Mouse (Mus musculus): ENCODE data around the gene Cxcl12. TPM values are rescaled to one million over a fixed set of nuclear protein-coding genes. Genes with fewer than 3 reads are reported as not detected.

Cxcl12 gene
- polyA plus RNA-seq, 1 experiment from 2014 or later, result 66.6 TPM

DNA sequence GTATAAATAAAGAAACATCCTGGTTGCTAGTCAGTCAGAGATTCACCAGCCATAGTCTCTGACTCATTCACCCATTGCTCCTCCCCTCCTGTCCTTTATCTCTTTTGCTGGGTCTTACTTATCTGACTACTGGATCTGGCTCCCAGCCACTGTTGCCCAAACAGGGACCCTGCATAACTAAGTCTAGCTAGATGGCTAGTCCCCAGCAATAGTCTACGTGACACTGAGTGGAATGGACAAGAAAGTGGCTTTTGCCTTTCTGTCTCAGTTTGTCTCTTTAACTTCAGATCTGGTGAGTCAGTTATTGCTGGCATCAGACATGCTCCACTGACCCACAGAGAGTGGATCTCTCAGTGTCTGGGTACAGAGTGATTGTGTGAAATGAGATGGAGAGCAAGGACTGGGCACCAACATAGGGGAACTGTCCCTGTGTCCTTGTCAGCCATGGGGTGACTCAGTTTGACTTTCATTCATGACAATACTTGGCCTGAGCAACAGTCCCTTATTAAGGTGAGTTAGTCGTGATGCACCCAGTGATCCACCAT lies 34.6 kb downstream of the Cxcl12 start:
- no peak overlapping the region for H3K4me2 ChIP-seq
- H3K9ac ChIP-seq (ENCODE audit: low read depth, low read length), result no peak overlapping the region
- WGBS, result 64% methylated on average over 2 of the region's 2 CpGs

DNA sequence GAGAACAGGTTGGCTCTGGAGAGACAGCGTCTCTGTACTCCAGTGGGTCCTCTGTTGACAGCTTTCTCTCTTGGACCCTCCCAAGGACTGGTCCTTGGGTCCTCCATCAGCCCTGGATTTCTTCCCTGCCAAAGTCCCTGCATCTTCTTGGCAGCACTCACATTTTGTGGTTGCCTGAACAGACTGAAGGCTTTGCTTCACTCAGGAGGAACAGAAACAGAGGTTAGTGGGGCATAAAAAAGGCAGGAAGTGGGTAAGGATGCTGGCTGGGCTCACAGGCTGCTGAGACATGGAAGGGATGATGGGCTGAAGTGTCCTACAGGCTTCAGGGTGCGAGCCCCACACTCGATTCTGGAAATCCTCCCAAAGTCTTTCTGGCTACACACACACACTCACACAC lies 35.8 kb downstream of the Cxcl12 start:
- Histone ChIP-seq H3K9ac (ENCODE audit: low read depth, low read length) (no peak overlapping the region), H3K36me3 (ENCODE audit: control insufficient read depth, insufficient read depth, low read length) (no peaks in the 10 kb centered on the region), H3K4me1 (replicated peaks; ENCODE audit: control insufficient read depth, insufficient read depth, low read length) (no peaks in the 10 kb centered on the region), H3K27me3 (replicated peaks; ENCODE audit: control insufficient read depth, insufficient read depth, low read length) (no peaks in the 10 kb centered on the region), H3K27ac (ENCODE audit: low read depth, low read length) (no peak overlapping the region), H3K4me3 (ENCODE audit: low read depth, low read length) (no peak overlapping the region), H3K9me3 (ENCODE audit: control insufficient read depth, low read length) (no peaks in the 10 kb centered on the region), H3K4me2 (no peak overlapping the region)
- ATAC-seq (replicated peaks; ENCODE audit: low FRiP score), result no peak
- WGBS, result 81% methylated on average over 3 of the region's 3 CpGs
- no peak for DNase-seq (ENCODE audit: low spot score)

More for the DNA sequence above, 34.6 kb downstream of the Cxcl12 start:
- ATAC-seq (replicated peaks; ENCODE audit: low FRiP score) (no peak), DNase-seq (ENCODE audit: low spot score) (no peak)
- Histone ChIP-seq H3K36me3 (ENCODE audit: control insufficient read depth, insufficient read depth, low read length) (no peaks in the 10 kb centered on the region), H3K27me3 (replicated peaks; ENCODE audit: control insufficient read depth, insufficient read depth, low read length) (no peaks in the 10 kb centered on the region), H3K27ac (ENCODE audit: low read depth, low read length) (no peak overlapping the region), H3K4me1 (replicated peaks; ENCODE audit: control insufficient read depth, insufficient read depth, low read length) (no peaks in the 10 kb centered on the region), H3K9me3 (ENCODE audit: control insufficient read depth, low read length) (no peaks in the 10 kb centered on the region), H3K4me3 (ENCODE audit: low read depth, low read length) (no peak overlapping the region)

DNA sequence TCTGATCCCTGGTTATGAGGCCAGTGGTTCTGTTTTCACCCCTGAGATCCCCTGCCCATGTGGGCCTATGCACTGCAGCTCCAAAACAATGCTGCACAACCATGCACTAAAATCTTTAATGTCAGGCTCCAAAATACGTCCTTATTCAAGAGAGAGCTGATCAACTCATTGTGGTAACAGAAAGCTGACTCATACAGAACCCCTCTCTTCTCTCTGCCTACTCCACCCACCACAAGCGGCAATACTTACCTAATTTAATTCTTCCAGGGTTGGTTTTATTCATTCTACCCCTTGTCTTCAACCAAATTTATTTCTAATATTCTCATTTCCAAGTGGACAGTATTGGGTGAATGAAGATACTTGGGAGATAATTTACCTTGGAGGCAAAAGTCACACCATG lies 38.5 kb downstream of the Cxcl12 start:
- no peak for DNase-seq (ENCODE audit: low spot score)
- 61% methylated on average over 2 of the region's 2 CpGs for WGBS
- H3K9me3 ChIP-seq (ENCODE audit: control insufficient read depth, low read length), result no peaks in the 10 kb centered on the region
- no peaks in the 10 kb centered on the region for H3K27me3 ChIP-seq (replicated peaks; ENCODE audit: control insufficient read depth, insufficient read depth, low read length)
- ATAC-seq (replicated peaks; ENCODE audit: low FRiP score), result no peak
- H3K9ac ChIP-seq (ENCODE audit: low read depth, low read length), result no peak overlapping the region
- no peak overlapping the region for H3K4me3 ChIP-seq (ENCODE audit: low read depth, low read length)
- H3K4me2 ChIP-seq, result no peak overlapping the region
- H3K4me1 ChIP-seq (replicated peaks; ENCODE audit: control insufficient read depth, insufficient read depth, low read length), result no peaks in the 10 kb centered on the region
- H3K27ac ChIP-seq (ENCODE audit: low read depth, low read length), result no peak overlapping the region
- H3K36me3 ChIP-seq (ENCODE audit: control insufficient read depth, insufficient read depth, low read length), result no peaks in the 10 kb centered on the region

DNA sequence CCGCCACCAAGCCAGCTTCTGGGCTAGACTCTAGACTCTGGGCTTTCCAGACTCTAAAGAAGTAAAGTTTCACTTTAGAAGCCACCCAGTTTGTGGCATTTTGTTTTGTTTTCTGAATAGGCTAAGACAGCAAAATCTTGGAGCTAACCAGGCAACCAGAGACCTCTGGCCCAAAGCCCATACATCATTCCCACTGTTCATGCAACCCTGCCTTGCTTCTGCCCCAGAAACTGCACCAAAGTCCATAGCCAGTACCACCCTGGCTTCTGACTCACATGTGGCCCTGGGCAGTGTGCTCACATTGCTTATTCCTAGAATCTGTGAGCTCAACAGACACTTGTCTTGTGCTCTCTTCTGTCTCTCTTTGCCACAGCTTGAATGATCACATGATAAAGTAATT lies 39.0 kb downstream of the Cxcl12 start:
- ATAC-seq (replicated peaks; ENCODE audit: low FRiP score) (no peak), DNase-seq (ENCODE audit: low spot score) (no peak)
- no peaks in the 10 kb centered on the region for H3K4me1 ChIP-seq (replicated peaks; ENCODE audit: control insufficient read depth, insufficient read depth, low read length)
- no peak overlapping the region for H3K9ac ChIP-seq (ENCODE audit: low read depth, low read length)
- H3K27me3 ChIP-seq (replicated peaks; ENCODE audit: control insufficient read depth, insufficient read depth, low read length), result no peaks in the 10 kb centered on the region
- H3K9me3 ChIP-seq (ENCODE audit: control insufficient read depth, low read length), result no peaks in the 10 kb centered on the region
- no peak overlapping the region for H3K4me2 ChIP-seq
- WGBS, result 88% methylated on average over 1 of the region's 1 CpGs
- no peak overlapping the region for H3K27ac ChIP-seq (ENCODE audit: low read depth, low read length)
- no peak overlapping the region for H3K4me3 ChIP-seq (ENCODE audit: low read depth, low read length)
- no peaks in the 10 kb centered on the region for H3K36me3 ChIP-seq (ENCODE audit: control insufficient read depth, insufficient read depth, low read length)

DNA sequence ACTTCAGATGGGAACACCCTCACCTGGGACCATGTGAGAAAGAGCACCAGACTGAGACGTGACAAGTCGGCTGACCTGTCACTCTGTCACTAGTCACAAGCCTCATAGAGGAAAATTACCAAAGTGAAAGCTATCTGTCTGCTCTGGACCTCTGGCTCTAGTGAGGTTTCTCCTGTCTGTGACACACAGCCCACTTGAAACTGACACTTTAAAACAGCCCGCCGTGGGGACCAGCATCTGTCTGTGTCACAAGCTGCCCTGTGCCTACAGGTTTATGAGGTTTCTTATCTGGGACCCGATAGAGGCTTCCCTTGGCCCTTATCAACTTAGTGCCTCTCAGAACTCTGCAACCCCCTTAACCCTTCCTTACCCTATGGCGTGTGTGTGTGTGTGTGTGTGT lies 41.8 kb downstream of the Cxcl12 start:
- DNase-seq (ENCODE audit: low spot score) (no peak), ATAC-seq (replicated peaks; ENCODE audit: low FRiP score) (no peak)
- 23% methylated on average over 6 of the region's 6 CpGs for WGBS

GRCm38 (mm10) chr6:117210536-117210935 lies 42.2 kb downstream of the Cxcl12 start:
- no peak for ATAC-seq (replicated peaks; ENCODE audit: low FRiP score)
- Histone ChIP-seq H3K4me2 (no peak overlapping the region), H3K4me3 (ENCODE audit: low read depth, low read length) (no peak overlapping the region), H3K27ac (ENCODE audit: low read depth, low read length) (no peak overlapping the region), H3K36me3 (ENCODE audit: control insufficient read depth, insufficient read depth, low read length) (no peaks in the 10 kb centered on the region), H3K9ac (ENCODE audit: low read depth, low read length) (no peak overlapping the region), H3K9me3 (ENCODE audit: control insufficient read depth, low read length) (no peaks in the 10 kb centered on the region), H3K4me1 (replicated peaks; ENCODE audit: control insufficient read depth, insufficient read depth, low read length) (no peaks in the 10 kb centered on the region), H3K27me3 (replicated peaks; ENCODE audit: control insufficient read depth, insufficient read depth, low read length) (no peaks in the 10 kb centered on the region)
- no peak for DNase-seq (ENCODE audit: low spot score)
- 54% methylated on average over 6 of the region's 6 CpGs for WGBS

More for the DNA sequence above, 41.8 kb downstream of the Cxcl12 start:
- no peak overlapping the region for H3K9ac ChIP-seq (ENCODE audit: low read depth, low read length)
- H3K4me3 ChIP-seq (ENCODE audit: low read depth, low read length), result no peak overlapping the region
- H3K36me3 ChIP-seq (ENCODE audit: control insufficient read depth, insufficient read depth, low read length), result no peaks in the 10 kb centered on the region
- H3K9me3 ChIP-seq (ENCODE audit: control insufficient read depth, low read length), result no peaks in the 10 kb centered on the region
- no peaks in the 10 kb centered on the region for H3K27me3 ChIP-seq (replicated peaks; ENCODE audit: control insufficient read depth, insufficient read depth, low read length)
- H3K4me2 ChIP-seq, result no peak overlapping the region
- H3K27ac ChIP-seq (ENCODE audit: low read depth, low read length), result no peak overlapping the region
- H3K4me1 ChIP-seq (replicated peaks; ENCODE audit: control insufficient read depth, insufficient read depth, low read length), result no peaks in the 10 kb centered on the region

DNA sequence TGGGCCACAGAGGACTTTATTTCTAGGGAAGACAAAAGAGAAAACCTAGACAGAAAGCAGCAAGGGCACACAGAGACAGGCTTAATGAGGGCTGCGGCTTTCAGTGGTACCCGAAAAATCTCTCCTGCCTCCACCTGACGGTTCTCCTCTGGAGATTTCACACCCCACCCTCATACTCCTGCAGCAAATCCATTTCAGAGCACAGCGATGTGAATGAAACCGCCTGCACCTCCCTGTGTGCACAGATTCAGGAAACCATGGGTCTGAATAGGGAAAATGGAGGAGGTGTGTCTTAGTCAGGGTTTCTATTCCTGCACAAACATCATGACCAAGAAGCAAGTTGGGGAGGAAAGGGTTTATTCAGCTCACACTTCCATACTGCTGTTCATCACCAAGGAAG lies 46.2 kb downstream of the Cxcl12 start:
- no peak overlapping the region for H3K4me3 ChIP-seq (ENCODE audit: low read depth, low read length)
- 74% methylated on average over 5 of the region's 5 CpGs for WGBS
- no peaks in the 10 kb centered on the region for H3K36me3 ChIP-seq (ENCODE audit: control insufficient read depth, insufficient read depth, low read length)
- no peak overlapping the region for H3K4me2 ChIP-seq
- H3K9ac ChIP-seq (ENCODE audit: low read depth, low read length), result no peak overlapping the region
- no peaks in the 10 kb centered on the region for H3K4me1 ChIP-seq (replicated peaks; ENCODE audit: control insufficient read depth, insufficient read depth, low read length)
- no peaks in the 10 kb centered on the region for H3K27me3 ChIP-seq (replicated peaks; ENCODE audit: control insufficient read depth, insufficient read depth, low read length)
- ATAC-seq (replicated peaks; ENCODE audit: low FRiP score) (no peak), DNase-seq (ENCODE audit: low spot score) (no peak)
- no peaks in the 10 kb centered on the region for H3K9me3 ChIP-seq (ENCODE audit: control insufficient read depth, low read length)
- H3K27ac ChIP-seq (ENCODE audit: low read depth, low read length), result no peak overlapping the region

GRCm38 (mm10) chr6:117218442-117219299 lies 50.3 kb downstream of the Cxcl12 start:
- ATAC-seq (replicated peaks; ENCODE audit: low FRiP score), result no peak

GRCm38 (mm10) chr6:117219300-117219680 lies 51.0 kb downstream of the Cxcl12 start:
- WGBS, result 56% methylated on average over 3 of the region's 3 CpGs
- Histone ChIP-seq H3K27me3 (replicated peaks; ENCODE audit: control insufficient read depth, insufficient read depth, low read length) (no peaks in the 10 kb centered on the region), H3K36me3 (ENCODE audit: control insufficient read depth, insufficient read depth, low read length) (no peaks in the 10 kb centered on the region), H3K4me3 (ENCODE audit: low read depth, low read length) (no peak overlapping the region), H3K9ac (ENCODE audit: low read depth, low read length) (no peak overlapping the region), H3K9me3 (ENCODE audit: control insufficient read depth, low read length) (no peaks in the 10 kb centered on the region), H3K4me2 (no peak overlapping the region), H3K27ac (ENCODE audit: low read depth, low read length) (no peak overlapping the region), H3K4me1 (replicated peaks; ENCODE audit: control insufficient read depth, insufficient read depth, low read length) (no peaks in the 10 kb centered on the region)
- DNase-seq (ENCODE audit: low spot score) (no peak), ATAC-seq (replicated peaks; ENCODE audit: low FRiP score) (no peak)

More at GRCm38 (mm10) chr6:117218442-117219299, 50.3 kb downstream of the Cxcl12 start:
- Histone ChIP-seq H3K9ac (ENCODE audit: low read depth, low read length) (no peak overlapping the region), H3K27me3 (replicated peaks; ENCODE audit: control insufficient read depth, insufficient read depth, low read length) (no peaks in the 10 kb centered on the region), H3K27ac (ENCODE audit: low read depth, low read length) (no peak overlapping the region), H3K4me2 (no peak overlapping the region), H3K9me3 (ENCODE audit: control insufficient read depth, low read length) (no peaks in the 10 kb centered on the region), H3K4me3 (ENCODE audit: low read depth, low read length) (no peak overlapping the region), H3K36me3 (ENCODE audit: control insufficient read depth, insufficient read depth, low read length) (no peaks in the 10 kb centered on the region), H3K4me1 (replicated peaks; ENCODE audit: control insufficient read depth, insufficient read depth, low read length) (no peaks in the 10 kb centered on the region)
- WGBS, result 83% methylated on average over 9 of the region's 9 CpGs
- DNase-seq (ENCODE audit: low spot score), result no peak
